Mouse (Mus musculus) heart, postnatal 10 days (tissue): ENCODE measurements around the gene Rps7. TPM values are rescaled to one million over a fixed set of nuclear protein-coding genes. Genes with fewer than 3 reads are reported as not detected.

Experiments used
- microRNA-seq, 2 experiments: library from miRNA; unstranded; fragments of <30 nt; microRNA quantifications; one replicate each; pipeline ENCODE4 v1.2.0; 2022
- total RNA-seq, 2 experiments: library from RNA; stranded (reverse); gene quantifications; 2 replicates each; pipeline ENCODE4 v1.2.3; 2021

Gene Rps7
- total RNA-seq, 2 experiments from 2014 or later, result 378 to 389 TPM

Small RNAs within 50 kb of the gene (microRNA-seq; reads per million reads assigned to microRNA genes)
- 0 to 0.35 reads per million in 2 experiments for gene Mir6937

Other genes starting within 250 kb of the Rps7 start
- gene Dcdc2c, start 83.6 kb downstream of the Rps7 start, total RNA-seq, result under 1 TPM; 0.29 to 0.30 TPM
- not detected for gene Allc, start 53.4 kb downstream of the Rps7 start, total RNA-seq
- 10 to 100 TPM; 27.3 to 31.6 TPM for gene Colec11, start 12.6 kb downstream of the Rps7 start, total RNA-seq
- gene Rnaseh1, start 13.6 kb upstream of the Rps7 start, total RNA-seq, result 1 to 10 TPM; 7.5 to 8.7 TPM
- 10 to 100 TPM; 34.7 to 38.3 TPM for gene Adi1, start 39.3 kb upstream of the Rps7 start, total RNA-seq
- 10 to 100 TPM; 27.1 to 31.4 TPM for gene Trappc12, start 114.5 kb upstream of the Rps7 start, total RNA-seq
- 10 to 100 TPM in 1 of 2 experiments, 1 to 10 TPM in 1; 9.8 to 11.2 TPM for gene Eipr1, start 115.8 kb upstream of the Rps7 start, total RNA-seq